Mouse (Mus musculus): ENCODE measurements at regions not wholly inside any gene's neighbourhood (a gene's known extent, or its start where the extent isn't known, plus 50 kb on each side); places are given as distances from the start of the nearest gene placed in this dataset.

DNA sequence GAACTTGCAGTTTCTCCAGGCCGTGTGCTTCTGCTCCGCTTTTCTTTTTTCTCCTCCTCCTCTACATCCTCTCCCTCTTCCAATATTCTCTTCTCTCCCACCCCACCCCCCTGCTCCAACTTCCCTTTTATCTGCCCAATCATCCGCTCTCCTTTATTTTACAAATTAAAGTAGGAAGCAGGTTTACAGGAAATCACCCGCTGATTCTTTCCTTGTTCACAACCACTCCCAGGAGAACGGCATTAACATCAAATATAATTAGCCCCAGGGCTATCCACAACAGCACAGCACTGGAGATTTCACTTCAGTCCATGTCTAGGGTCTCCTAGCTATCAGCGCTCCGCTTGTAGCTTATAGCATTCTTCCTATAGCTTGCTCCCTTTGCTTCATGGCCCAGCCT lies 268.6 kb downstream of the 1700009N14Rik start:
- H3K36me3 ChIP-seq: no peaks in the 10 kb centered on the region
- no peaks in the 10 kb centered on the region for H3K27me3 ChIP-seq (ENCODE audit: low read depth, poor library complexity, severe bottlenecking)
- no peak overlapping the region for H3K4me3 ChIP-seq
- no peaks in the 10 kb centered on the region for H3K4me1 ChIP-seq
- no peak overlapping the region for H3K27ac ChIP-seq (replicated peaks)
- no peak for DNase-seq (ENCODE audit: low spot score)
- H3K9me3 ChIP-seq (replicated peaks): no peaks in the 10 kb centered on the region
- 86% methylated on average over 7 of the region's 7 CpGs for WGBS

DNA sequence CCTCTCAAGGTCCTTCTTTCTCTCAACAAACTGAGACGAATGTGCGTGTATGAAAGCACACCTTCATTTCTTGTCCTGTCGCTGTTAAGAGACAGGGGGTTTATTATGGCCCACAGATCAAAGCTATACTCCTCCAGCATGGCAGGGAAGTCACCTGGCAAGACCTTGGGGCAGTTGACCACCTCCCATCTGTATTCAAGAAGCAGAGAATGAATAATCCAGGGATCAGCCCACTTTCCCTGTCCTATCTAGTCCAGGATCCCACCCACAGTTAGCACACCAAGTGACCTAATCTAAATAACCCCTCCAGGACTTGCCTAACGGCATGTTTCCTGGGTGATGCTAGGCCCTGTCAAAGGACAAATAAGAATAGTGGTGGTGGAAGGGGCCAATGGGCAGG lies 269.9 kb downstream of the 1700009N14Rik start:
- Histone ChIP-seq H3K27ac (replicated peaks) (no peak overlapping the region), H3K4me3 (no peak overlapping the region), H3K9me3 (replicated peaks) (no peaks in the 10 kb centered on the region), H3K27me3 (ENCODE audit: low read depth, poor library complexity, severe bottlenecking) (no peaks in the 10 kb centered on the region), H3K36me3 (no peaks in the 10 kb centered on the region), H3K4me1 (no peaks in the 10 kb centered on the region)
- 79% methylated on average over 4 of the region's 4 CpGs for WGBS
- DNase-seq (ENCODE audit: low spot score): no peak

GRCm38 (mm10) chr4:39721524-39721923 lies 271.4 kb downstream of the 1700009N14Rik start:
- no peak for DNase-seq (ENCODE audit: low spot score)
- H3K9me3 ChIP-seq (replicated peaks): no peaks in the 10 kb centered on the region
- H3K36me3 ChIP-seq: no peaks in the 10 kb centered on the region
- H3K4me3 ChIP-seq: no peak overlapping the region
- 86% methylated on average over 7 of the region's 7 CpGs for WGBS
- no peaks in the 10 kb centered on the region for H3K27me3 ChIP-seq (ENCODE audit: low read depth, poor library complexity, severe bottlenecking)
- H3K4me1 ChIP-seq: no peaks in the 10 kb centered on the region
- H3K27ac ChIP-seq (replicated peaks): no peak overlapping the region

DNA sequence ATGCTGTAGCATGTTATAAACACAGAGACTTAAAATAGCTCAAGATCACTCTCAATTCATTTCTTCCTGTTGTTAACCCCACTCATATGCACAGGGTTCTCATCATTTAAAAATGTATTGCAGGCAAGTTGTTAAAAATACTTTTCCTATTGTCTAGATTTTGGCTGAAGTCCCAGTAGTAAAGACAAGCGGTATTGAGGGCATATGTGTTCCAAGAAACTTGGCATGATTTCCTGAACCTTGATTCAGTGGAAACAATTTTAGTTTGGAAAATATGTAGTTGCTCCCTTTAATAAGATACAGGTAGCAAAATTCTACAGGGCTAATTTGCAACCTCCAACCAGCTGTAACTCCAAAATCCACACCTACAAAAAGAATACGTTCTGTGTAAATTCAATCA lies 315.5 kb downstream of the 1700009N14Rik start:
- H3K36me3 ChIP-seq: no peaks in the 10 kb centered on the region
- no peaks in the 10 kb centered on the region for H3K4me1 ChIP-seq
- H3K27me3 ChIP-seq (ENCODE audit: low read depth, poor library complexity, severe bottlenecking): no peaks in the 10 kb centered on the region
- DNase-seq (ENCODE audit: low spot score): no peak
- WGBS: 92% methylated on average over 2 of the region's 2 CpGs
- H3K27ac ChIP-seq (replicated peaks): no peak overlapping the region
- no peak overlapping the region for H3K4me3 ChIP-seq
- peaks cover 5% of the 10 kb centered on the region; the same call in 1 of the 2 replicates for H3K9me3 ChIP-seq (replicated peaks)

DNA sequence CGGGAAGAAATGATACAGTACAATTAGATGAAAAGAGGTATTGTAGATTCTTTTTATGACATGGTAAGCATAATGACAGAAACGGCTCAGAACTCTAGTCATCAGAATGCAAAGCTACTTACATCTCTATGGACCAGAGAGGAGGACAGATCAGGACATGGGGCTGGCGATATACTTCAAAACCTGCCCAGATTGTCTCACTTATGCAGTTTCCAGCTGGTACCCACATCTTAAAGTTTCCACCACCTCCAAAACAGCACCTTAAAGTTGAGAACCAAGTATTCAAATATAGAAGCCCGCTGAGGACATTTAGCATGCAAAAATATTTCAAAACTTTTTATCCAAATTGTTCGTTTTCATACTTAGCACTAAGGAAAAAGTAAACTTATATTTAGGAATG lies 341.0 kb downstream of the 1700009N14Rik start:
- Histone ChIP-seq H3K4me1 (no peaks in the 10 kb centered on the region), H3K27ac (replicated peaks) (no peak overlapping the region), H3K9me3 (replicated peaks) (no peaks in the 10 kb centered on the region), H3K36me3 (no peaks in the 10 kb centered on the region), H3K27me3 (ENCODE audit: low read depth, poor library complexity, severe bottlenecking) (no peaks in the 10 kb centered on the region), H3K4me3 (no peak overlapping the region)
- 84% methylated on average over 5 of the region's 5 CpGs for WGBS
- no peak for DNase-seq (ENCODE audit: low spot score)

DNA sequence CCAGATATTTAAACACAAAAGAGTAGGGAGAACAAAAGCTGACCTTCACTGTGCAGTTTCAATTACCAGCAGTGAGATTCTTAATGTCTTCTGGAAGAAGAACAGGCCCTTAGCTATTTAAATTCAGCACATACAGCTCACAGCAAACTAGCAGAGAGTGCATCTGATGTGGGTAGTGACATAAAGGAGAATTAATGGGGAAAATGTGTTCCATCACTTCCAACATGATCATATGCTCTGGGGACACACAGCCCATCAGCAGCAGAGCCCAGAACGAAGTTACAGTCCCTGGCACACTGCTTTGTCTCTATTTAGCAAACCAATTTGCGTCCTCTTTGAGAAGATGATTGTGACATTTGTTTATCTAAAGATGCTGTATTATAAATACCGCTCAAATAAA lies 332.9 kb upstream of the Aco1 start:
- H3K4me1 ChIP-seq: no peaks in the 10 kb centered on the region
- H3K9me3 ChIP-seq (replicated peaks): no peaks in the 10 kb centered on the region
- no peak overlapping the region for H3K27ac ChIP-seq (replicated peaks)
- DNase-seq (ENCODE audit: low spot score): no peak
- 91% methylated on average over 3 of the region's 3 CpGs for WGBS
- H3K27me3 ChIP-seq (ENCODE audit: low read depth, poor library complexity, severe bottlenecking): no peaks in the 10 kb centered on the region
- no peak overlapping the region for H3K4me3 ChIP-seq
- H3K36me3 ChIP-seq: no peaks in the 10 kb centered on the region

- Histone ChIP-seq H3K27me3 (ENCODE audit: low read depth, poor library complexity, severe bottlenecking) (no peaks in the 10 kb centered on the region), H3K4me3 (no peak overlapping the region), H3K4me1 (peaks cover 2% of the 10 kb centered on the region; the same call in 1 of the 2 replicates), H3K27ac (replicated peaks) (no peak overlapping the region), H3K36me3 (no peaks in the 10 kb centered on the region), H3K9me3 (replicated peaks) (no peaks in the 10 kb centered on the region)
- 89% methylated on average over 4 of the region's 4 CpGs for WGBS
- no peak for DNase-seq (ENCODE audit: low spot score)
Measured at GRCm38 (mm10) chr4:39812766-39813165, 330.1 kb upstream of the Aco1 start.

DNA sequence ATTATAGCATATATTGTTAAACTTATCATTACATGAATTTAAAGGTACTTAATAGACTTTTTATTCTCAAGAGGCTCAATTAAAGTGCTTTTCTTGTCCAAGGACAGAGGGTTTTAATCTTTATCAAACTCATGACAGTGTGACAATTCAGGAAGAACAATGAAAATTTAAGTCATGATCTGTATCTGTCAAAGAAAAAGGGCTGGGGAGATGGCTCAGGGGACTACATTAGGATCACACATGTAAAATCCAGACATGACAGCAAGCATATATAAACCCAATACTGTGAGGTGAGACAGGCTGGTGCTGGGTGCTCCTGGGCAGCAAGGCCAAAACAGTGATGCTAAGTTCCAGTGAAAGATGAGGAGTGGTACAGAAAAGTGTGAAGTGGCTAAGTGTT lies 327.3 kb upstream of the Aco1 start:
- H3K4me1 ChIP-seq: peaks cover 2% of the 10 kb centered on the region; the same call in 1 of the 2 replicates
- no peak overlapping the region for H3K4me3 ChIP-seq
- H3K27ac ChIP-seq (replicated peaks): no peak overlapping the region
- no peaks in the 10 kb centered on the region for H3K9me3 ChIP-seq (replicated peaks)
- no peaks in the 10 kb centered on the region for H3K36me3 ChIP-seq
- no peak for DNase-seq (ENCODE audit: low spot score)
- H3K27me3 ChIP-seq (ENCODE audit: low read depth, poor library complexity, severe bottlenecking): no peaks in the 10 kb centered on the region

DNA sequence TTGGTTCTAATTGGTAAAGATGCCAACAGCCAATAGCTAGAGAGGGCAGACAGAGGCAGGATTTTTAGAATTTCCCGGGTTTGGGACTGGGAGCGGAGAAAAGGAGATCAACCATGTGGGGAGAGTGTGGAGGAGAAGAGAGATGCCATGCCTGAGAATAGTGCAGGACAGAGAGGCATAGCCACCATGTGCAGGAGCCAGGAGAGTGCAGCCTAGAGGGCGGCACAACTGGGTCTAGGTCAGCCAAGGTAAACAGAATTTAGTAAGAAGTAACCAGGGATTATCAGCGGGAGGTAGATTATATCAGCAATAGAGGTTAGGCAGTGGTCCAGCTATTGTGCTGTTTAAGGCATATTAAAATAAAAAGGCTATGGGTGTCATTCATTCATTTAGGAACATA lies 325.2 kb upstream of the Aco1 start:
- H3K4me3 ChIP-seq: no peak overlapping the region
- WGBS: 79% methylated on average over 4 of the region's 4 CpGs

DNA sequence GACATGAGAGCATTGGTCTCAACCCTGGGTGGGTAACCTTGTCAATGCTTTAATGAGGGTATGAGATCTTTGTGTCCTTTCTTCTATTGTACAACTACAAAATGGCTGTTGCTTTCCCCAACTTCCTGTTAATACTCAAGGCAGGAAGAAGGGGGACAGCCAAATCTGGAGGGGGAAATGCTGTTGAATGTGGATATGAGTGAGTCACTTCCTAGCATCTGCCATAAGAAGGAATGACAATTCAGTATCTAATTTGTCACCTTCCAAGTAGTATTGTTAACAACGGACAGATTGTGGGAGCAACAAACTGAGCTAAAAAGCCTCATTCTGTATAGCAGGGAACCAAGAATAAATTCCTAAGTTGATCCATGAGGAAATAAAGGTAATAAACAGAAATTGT lies 309.2 kb upstream of the Aco1 start:
- no peaks in the 10 kb centered on the region for H3K36me3 ChIP-seq
- no peak for DNase-seq (ENCODE audit: low spot score)
- WGBS: 76% methylated on average over 1 of the region's 1 CpGs

More for the DNA sequence above, 325.2 kb upstream of the Aco1 start:
- H3K36me3 ChIP-seq: no peaks in the 10 kb centered on the region
- H3K27me3 ChIP-seq (ENCODE audit: low read depth, poor library complexity, severe bottlenecking): no peaks in the 10 kb centered on the region
- H3K9me3 ChIP-seq (replicated peaks): no peaks in the 10 kb centered on the region
- no peak for DNase-seq (ENCODE audit: low spot score)
- no peak overlapping the region for H3K27ac ChIP-seq (replicated peaks)
- H3K4me1 ChIP-seq: peaks cover 2% of the 10 kb centered on the region; the same call in 1 of the 2 replicates

More for the DNA sequence above, 309.2 kb upstream of the Aco1 start:
- H3K4me1 ChIP-seq: no peaks in the 10 kb centered on the region
- no peaks in the 10 kb centered on the region for H3K9me3 ChIP-seq (replicated peaks)
- no peak overlapping the region for H3K4me3 ChIP-seq
- H3K27me3 ChIP-seq (ENCODE audit: low read depth, poor library complexity, severe bottlenecking): no peaks in the 10 kb centered on the region
- H3K27ac ChIP-seq (replicated peaks): no peak overlapping the region

Data from midbrain, embryonic 10.5 days (tissue).